Mouse (Mus musculus) megakaryocyte, embryonic 14.5 days (primary cell): ENCODE results near the gene Nkiras2.

ENCODE experiments used
- FLI1 ChIP-seq: IDR thresholded peaks from 2 replicates; pipeline ENCODE4 v1.6.1; 2012; ENCODE audit warnings: low read length, inconsistent platforms, mixed read lengths
- GATA1 ChIP-seq: IDR thresholded peaks from 3 replicates; pipeline ENCODE4 v1.6.1; 2012; ENCODE audit warnings: mixed read lengths, low read length, inconsistent platforms, borderline replicate concordance

DNA sequence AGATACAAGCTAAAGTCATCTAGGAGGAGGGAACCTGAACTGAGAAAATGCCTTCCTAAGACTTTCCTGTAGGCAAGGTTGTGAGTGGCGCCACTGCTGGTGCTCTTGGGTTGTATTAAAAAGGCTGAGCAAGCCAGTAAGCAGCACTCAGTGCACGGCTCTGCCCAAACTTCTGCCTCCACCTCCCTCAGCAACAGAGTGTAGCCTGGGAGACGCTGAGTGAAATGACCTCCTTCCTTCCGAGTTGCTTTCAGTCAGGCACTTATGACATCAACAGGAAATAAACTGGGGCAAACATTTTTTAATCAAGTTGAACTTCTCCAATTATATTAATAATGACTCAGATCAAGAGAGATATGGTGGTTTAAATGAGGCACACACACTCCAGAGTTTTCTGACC, 10.2 kb upstream of the Nkiras2 start:
- TF ChIP-seq GATA1 (no peak), FLI1 (no peak)
